Mouse (Mus musculus) cerebellum, adult 9-11 months (tissue): ENCODE measurements around the gene Acvr2a.
"Not testable (repeated sequence)": the region's sequence is repeated elsewhere in the genome, so short reads cannot be mapped to it uniquely, and the experiment has no call there.

Experiments
- DNase-seq: peaks from one replicate; pipeline ENCODE4 v3.0.0; 2022

Acvr2a gene

GRCm38 (mm10) chr2:48813371-48814222 is at the start of gene Acvr2a:
Acvr2a (plus strand) TSS chr2:48814109.
- peak; percentile 93 for DNase-seq

GRCm38 (mm10) chr2:48766513-48766912 is 47.4 kb upstream of the Acvr2a start:
- no peak for DNase-seq

- DNase-seq: no peak
Measured at GRCm38 (mm10) chr2:48767778-48768177, 46.1 kb upstream of the Acvr2a start.

GRCm38 (mm10) chr2:48768219-48768618 is 45.7 kb upstream of the Acvr2a start:
- no peak for DNase-seq

GRCm38 (mm10) chr2:48770100-48770499 is 43.8 kb upstream of the Acvr2a start:
- no peak for DNase-seq

- DNase-seq: no peak
Measured at GRCm38 (mm10) chr2:48770634-48771033, 43.3 kb upstream of the Acvr2a start.

- no peak for DNase-seq
Measured at GRCm38 (mm10) chr2:48775281-48775680, 38.6 kb upstream of the Acvr2a start.

- no peak for DNase-seq
Measured at GRCm38 (mm10) chr2:48788901-48789300, 25.0 kb upstream of the Acvr2a start.

GRCm38 (mm10) chr2:48814223-48815038 is 522 bp downstream of the Acvr2a start:
- DNase-seq: peak; percentile 54

GRCm38 (mm10) chr2:48815039-48815590 is 1.2 kb downstream of the Acvr2a start:
- DNase-seq: no peak

- no peak for DNase-seq
Measured at GRCm38 (mm10) chr2:48816141-48817028, 2.5 kb downstream of the Acvr2a start.

- no peak for DNase-seq
Measured at GRCm38 (mm10) chr2:48825878-48826277, 12.0 kb downstream of the Acvr2a start.

GRCm38 (mm10) chr2:48826380-48826779 is 12.5 kb downstream of the Acvr2a start:
- DNase-seq: no peak

- DNase-seq: peak; percentile 18
Measured at GRCm38 (mm10) chr2:48830492-48830891, 16.6 kb downstream of the Acvr2a start.

- DNase-seq: no peak
Measured at GRCm38 (mm10) chr2:48832305-48832704, 18.4 kb downstream of the Acvr2a start.

GRCm38 (mm10) chr2:48833884-48834450 is 20.1 kb downstream of the Acvr2a start:
- DNase-seq: no peak

- no peak for DNase-seq
Measured at GRCm38 (mm10) chr2:48841611-48842470, 27.9 kb downstream of the Acvr2a start.

- no peak for DNase-seq
Measured at GRCm38 (mm10) chr2:48846689-48847398, 32.9 kb downstream of the Acvr2a start.

GRCm38 (mm10) chr2:48865596-48865995 is 51.7 kb downstream of the Acvr2a start:
- DNase-seq: not testable (repeated sequence)

- no peak for DNase-seq
Measured at GRCm38 (mm10) chr2:48868199-48868913, 54.4 kb downstream of the Acvr2a start.
